Mouse (Mus musculus) midbrain, embryonic 16.5 days (tissue): ENCODE data around the gene Gm5244. TPM values are rescaled to one million over a fixed set of nuclear protein-coding genes. Genes with fewer than 3 reads are reported as not detected.

Source experiments
- ATAC-seq: fragments of 200-750 bp; cut with Nextera tagmentation; 2 replicates; pipeline ENCODE4 v1.8.0; 2017; ENCODE audit warnings: moderate TSS enrichment
- H3K27ac ChIP-seq: fragments of 300-500 bp; sonication (generic); 2 replicates; pipeline ENCODE4 v1.5.1; 2014; ENCODE audit warnings: mild to moderate bottlenecking, low read length, mixed read lengths
- H3K27me3 ChIP-seq: fragments of 300-500 bp; sonication (generic); 2 replicates; pipeline ENCODE4 v1.6.1; 2014; ENCODE audit warnings: low read depth, low read length, mixed read lengths; ENCODE audit not compliant: control insufficient read depth, insufficient read depth
- H3K36me3 ChIP-seq: fragments of 300-500 bp; sonication (generic); 2 replicates; pipeline ENCODE4 v1.6.1; 2014; ENCODE audit warnings: mild to moderate bottlenecking, low read length, moderate library complexity, mixed read lengths; ENCODE audit not compliant: control insufficient read depth, insufficient read depth
- H3K4me1 ChIP-seq: fragments of 300-500 bp; sonication (generic); 2 replicates; pipeline ENCODE4 v1.6.1; 2014; ENCODE audit warnings: mild to moderate bottlenecking, low read length, mixed read lengths; ENCODE audit not compliant: control insufficient read depth, insufficient read depth
- H3K4me2 ChIP-seq: fragments of 300-500 bp; sonication (generic); 2 replicates; pipeline ENCODE4 v1.6.1; 2014; ENCODE audit warnings: mild to moderate bottlenecking, low read length, mixed read lengths
- H3K4me3 ChIP-seq: fragments of 300-500 bp; sonication (generic); 2 replicates; pipeline ENCODE4 v1.5.1; 2014; ENCODE audit warnings: low read depth, mild to moderate bottlenecking, low read length, moderate library complexity, mixed read lengths
- H3K9ac ChIP-seq: fragments of 300-500 bp; sonication (generic); 2 replicates; pipeline ENCODE4 v1.6.1; 2014; ENCODE audit warnings: low read depth, low read length, mixed read lengths
- H3K9me3 ChIP-seq: fragments of 300-500 bp; sonication (generic); replicated peaks from 2 replicates; pipeline ENCODE4 v1.6.1; 2014; ENCODE audit warnings: mild to moderate bottlenecking, low read length, mixed read lengths; ENCODE audit not compliant: control insufficient read depth, poor library complexity, severe bottlenecking
- WGBS: fragments of 180-500 bp; shearing (Covaris S2); extraction: QIAGEN DNeasy Blood & Tissue Kit; methylation state at CpG from one replicate; pipeline ENCODE4 v1.1.7; 2014; 5-methylcytosine and 5-hydroxymethylcytosine counted together
- polyA plus RNA-seq: library from polyadenylated mRNA; unstranded; fragments of >200 nt; fragmentation: Nextera tagmentation; extraction: Ambion mirVana; gene quantifications from 2 replicates; pipeline ENCODE4 v1.2.1, GENCODE M21; 2015

Gm5244 gene
- polyA plus RNA-seq, 1 experiment from 2014 or later, result not detected

- Histone ChIP-seq H3K27me3 (no peaks in the 10 kb centered on the region), H3K9ac (no peak overlapping the region), H3K4me3 (no peak overlapping the region), H3K4me2 (no peak overlapping the region), H3K27ac (no peak overlapping the region), H3K36me3 (no peaks in the 10 kb centered on the region), H3K9me3 (no peaks in the 10 kb centered on the region), H3K4me1 (no peaks in the 10 kb centered on the region)
- 76% methylated on average over 2 of the region's 2 CpGs for WGBS
- ATAC-seq, result no peak
Measured at GRCm38 (mm10) chr19:12806214-12806613, 40.3 kb upstream of the Gm5244 start.

DNA sequence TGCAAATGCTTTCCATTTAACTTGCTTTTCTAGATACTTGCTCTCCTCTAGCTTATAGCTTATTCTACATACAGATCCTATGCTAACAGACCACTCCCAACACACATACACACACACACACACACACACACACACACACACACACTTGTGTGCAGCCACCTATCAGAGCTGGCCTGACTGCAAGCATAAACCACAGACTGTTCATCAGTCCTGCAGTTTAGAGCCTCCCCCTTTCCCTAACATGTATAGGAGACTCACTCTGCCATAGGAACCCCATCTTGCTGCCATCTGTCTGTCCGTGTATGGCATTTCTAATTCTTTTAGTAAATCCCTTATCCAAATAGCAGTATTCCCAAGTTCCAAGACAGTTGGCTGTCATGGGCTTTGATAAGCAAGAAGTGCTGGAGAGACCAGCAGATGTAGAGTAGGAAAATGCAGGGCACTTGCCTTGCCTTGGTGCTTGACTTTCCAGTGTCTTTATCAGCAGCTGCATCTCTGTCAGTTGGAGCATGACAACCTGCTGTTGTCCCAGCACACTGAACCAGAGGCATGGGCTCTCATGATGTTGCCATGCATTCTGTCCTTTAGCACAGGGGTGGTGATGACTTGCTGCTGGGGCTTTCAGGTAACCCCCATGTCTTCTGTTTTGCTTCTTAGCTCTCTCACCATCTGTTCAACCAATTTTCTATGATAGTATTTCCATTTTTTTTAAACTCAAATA lies 33.7 kb upstream of the Gm5244 start:
- 60% methylated on average over 1 of the region's 1 CpGs for WGBS
- Histone ChIP-seq H3K4me2 (no peak overlapping the region), H3K9ac (no peak overlapping the region), H3K4me1 (no peaks in the 10 kb centered on the region), H3K4me3 (no peak overlapping the region), H3K27ac (no peak overlapping the region), H3K27me3 (no peaks in the 10 kb centered on the region), H3K9me3 (no peaks in the 10 kb centered on the region), H3K36me3 (no peaks in the 10 kb centered on the region)
- ATAC-seq, result no peak

DNA sequence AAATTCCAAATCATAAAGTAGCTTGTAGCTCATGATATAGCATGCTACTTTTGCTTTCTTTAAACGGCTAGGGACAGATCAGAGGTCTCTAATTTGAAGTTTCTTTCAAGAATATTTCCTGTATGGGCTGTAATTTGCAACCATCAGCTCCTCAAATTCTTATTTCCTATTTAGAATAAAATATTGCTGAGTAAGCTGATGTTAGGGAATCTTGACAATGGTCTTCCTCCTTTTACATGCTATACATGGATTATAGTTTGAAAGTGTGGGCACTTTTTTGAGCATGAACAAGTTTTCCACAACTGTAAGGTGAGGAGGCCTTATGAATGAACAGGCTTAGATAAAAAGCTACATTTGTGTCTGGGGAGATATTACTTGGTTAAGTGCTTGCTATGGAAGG lies 32.6 kb upstream of the Gm5244 start:
- Histone ChIP-seq H3K9me3 (no peaks in the 10 kb centered on the region), H3K4me2 (no peak overlapping the region), H3K4me1 (no peaks in the 10 kb centered on the region), H3K36me3 (no peaks in the 10 kb centered on the region), H3K27ac (no peak overlapping the region), H3K4me3 (no peak overlapping the region), H3K9ac (no peak overlapping the region), H3K27me3 (no peaks in the 10 kb centered on the region)
- no peak for ATAC-seq
- 88% methylated on average over 1 of the region's 1 CpGs for WGBS

DNA sequence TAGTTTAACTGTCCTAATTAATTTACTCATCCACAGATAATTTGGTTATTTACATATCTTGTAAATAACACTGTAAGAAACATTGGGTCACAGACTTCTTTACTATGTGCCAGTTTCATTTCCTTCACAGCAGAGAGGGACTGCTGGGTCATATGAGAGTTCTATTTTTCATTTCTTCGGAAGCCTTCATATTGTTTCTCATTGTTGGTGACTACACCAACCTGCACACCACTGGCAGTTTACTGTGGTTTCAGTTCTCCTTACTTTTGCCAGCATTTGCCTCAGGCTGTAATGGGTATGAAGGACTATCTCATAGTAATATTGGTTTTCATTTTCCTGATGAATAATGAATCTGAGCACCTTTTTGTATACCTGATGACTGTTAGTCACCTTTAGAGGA lies 28.0 kb upstream of the Gm5244 start:
- H3K36me3 ChIP-seq, result no peaks in the 10 kb centered on the region
- H3K27ac ChIP-seq, result no peak overlapping the region
- no peaks in the 10 kb centered on the region for H3K4me1 ChIP-seq
- WGBS, result 87% methylated on average over 1 of the region's 1 CpGs
- H3K9me3 ChIP-seq, result no peaks in the 10 kb centered on the region
- H3K27me3 ChIP-seq, result no peaks in the 10 kb centered on the region
- H3K4me3 ChIP-seq, result no peak overlapping the region
- H3K4me2 ChIP-seq, result no peak overlapping the region
- no peak overlapping the region for H3K9ac ChIP-seq
- ATAC-seq, result no peak

- H3K4me3 ChIP-seq, result no peak overlapping the region
- no peak overlapping the region for H3K9ac ChIP-seq
- no peak overlapping the region for H3K4me2 ChIP-seq
- H3K4me1 ChIP-seq, result no peaks in the 10 kb centered on the region
- ATAC-seq, result no peak
- WGBS, result 38% methylated on average over 4 of the region's 4 CpGs
- H3K27ac ChIP-seq, result no peak overlapping the region
- H3K9me3 ChIP-seq, result no peaks in the 10 kb centered on the region
- H3K27me3 ChIP-seq, result no peaks in the 10 kb centered on the region
- no peaks in the 10 kb centered on the region for H3K36me3 ChIP-seq
Measured at GRCm38 (mm10) chr19:12820383-12820782, 26.1 kb upstream of the Gm5244 start.

- no peak overlapping the region for H3K4me2 ChIP-seq
- WGBS, result 62% methylated on average over 4 of the region's 4 CpGs
- no peak overlapping the region for H3K4me3 ChIP-seq
- no peak for ATAC-seq
- no peaks in the 10 kb centered on the region for H3K36me3 ChIP-seq
- H3K4me1 ChIP-seq, result no peaks in the 10 kb centered on the region
- H3K9me3 ChIP-seq, result no peaks in the 10 kb centered on the region
- no peaks in the 10 kb centered on the region for H3K27me3 ChIP-seq
- no peak overlapping the region for H3K27ac ChIP-seq
- no peak overlapping the region for H3K9ac ChIP-seq
Measured at GRCm38 (mm10) chr19:12824549-12824948, 21.9 kb upstream of the Gm5244 start.

DNA sequence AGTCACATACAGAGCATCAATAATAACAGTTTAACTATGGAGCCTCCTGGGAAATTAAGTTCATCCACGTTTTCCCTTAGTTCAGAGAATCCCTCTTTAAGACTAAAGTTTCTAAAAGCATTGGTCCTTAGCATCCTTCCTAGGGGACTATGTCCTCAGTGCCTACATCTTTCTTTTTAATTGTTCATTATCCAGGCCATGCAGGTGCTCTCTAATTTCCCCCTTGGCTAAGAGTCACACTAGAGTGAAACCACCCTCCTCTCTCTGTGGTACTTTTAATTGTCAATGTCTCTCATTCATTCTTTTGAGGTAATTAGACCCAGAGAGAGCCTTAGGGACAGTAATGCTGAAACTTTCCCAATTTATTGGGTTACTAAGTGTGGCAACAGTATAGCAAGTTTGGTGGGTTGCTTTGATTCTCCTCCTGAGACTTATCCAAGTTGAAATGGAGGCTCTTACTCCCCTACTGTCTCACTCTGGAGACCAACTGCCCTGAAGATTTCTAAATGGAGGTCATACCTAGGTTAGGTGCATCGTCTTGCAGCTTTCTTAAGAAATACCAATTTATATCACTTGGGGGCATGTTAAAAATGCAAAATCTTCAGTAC lies 15.6 kb upstream of the Gm5244 start:
- 59% methylated on average over 2 of the region's 2 CpGs for WGBS
- ATAC-seq, result no peak
- Histone ChIP-seq H3K4me2 (no peak overlapping the region), H3K27ac (no peak overlapping the region), H3K9ac (no peak overlapping the region), H3K4me1 (no peaks in the 10 kb centered on the region), H3K27me3 (no peaks in the 10 kb centered on the region), H3K4me3 (no peak overlapping the region), H3K9me3 (no peaks in the 10 kb centered on the region), H3K36me3 (no peaks in the 10 kb centered on the region)

GRCm38 (mm10) chr19:12831559-12831958 lies 14.9 kb upstream of the Gm5244 start:
- ATAC-seq, result no peak
- WGBS, result 63% methylated on average over 1 of the region's 1 CpGs
- H3K27ac ChIP-seq, result no peak overlapping the region

GRCm38 (mm10) chr19:12833625-12834024 lies 12.9 kb upstream of the Gm5244 start:
- H3K4me3 ChIP-seq, result no peak overlapping the region
- ATAC-seq, result no peak
- 89% methylated on average over 3 of the region's 3 CpGs for WGBS
- no peak overlapping the region for H3K9ac ChIP-seq
- H3K36me3 ChIP-seq, result no peaks in the 10 kb centered on the region
- H3K9me3 ChIP-seq, result no peaks in the 10 kb centered on the region
- H3K4me2 ChIP-seq, result no peak overlapping the region
- H3K27me3 ChIP-seq, result no peaks in the 10 kb centered on the region
- no peaks in the 10 kb centered on the region for H3K4me1 ChIP-seq
- H3K27ac ChIP-seq, result no peak overlapping the region

More at GRCm38 (mm10) chr19:12831559-12831958, 14.9 kb upstream of the Gm5244 start:
- no peak overlapping the region for H3K4me2 ChIP-seq
- H3K4me1 ChIP-seq, result no peaks in the 10 kb centered on the region
- H3K36me3 ChIP-seq, result no peaks in the 10 kb centered on the region
- no peak overlapping the region for H3K4me3 ChIP-seq
- no peaks in the 10 kb centered on the region for H3K27me3 ChIP-seq
- H3K9ac ChIP-seq, result no peak overlapping the region
- no peaks in the 10 kb centered on the region for H3K9me3 ChIP-seq
